Mouse (Mus musculus) lung, adult 18-20 months (tissue): Measurements from ENCODE around the gene C1qtnf9.

Experiments used
- DNase-seq, 2 experiments: peaks; one replicate each; pipeline ENCODE4 v3.0.0; 2022; ENCODE audit warnings: mixed read lengths in 2 of 2

C1qtnf9 gene

GRCm38 (mm10) chr14:60796600-60797322 lies 28.8 kb downstream of the C1qtnf9 start:
- DNase-seq: no peak

GRCm38 (mm10) chr14:60797596-60797995 lies 29.7 kb downstream of the C1qtnf9 start:
- DNase-seq: no peak

DNA sequence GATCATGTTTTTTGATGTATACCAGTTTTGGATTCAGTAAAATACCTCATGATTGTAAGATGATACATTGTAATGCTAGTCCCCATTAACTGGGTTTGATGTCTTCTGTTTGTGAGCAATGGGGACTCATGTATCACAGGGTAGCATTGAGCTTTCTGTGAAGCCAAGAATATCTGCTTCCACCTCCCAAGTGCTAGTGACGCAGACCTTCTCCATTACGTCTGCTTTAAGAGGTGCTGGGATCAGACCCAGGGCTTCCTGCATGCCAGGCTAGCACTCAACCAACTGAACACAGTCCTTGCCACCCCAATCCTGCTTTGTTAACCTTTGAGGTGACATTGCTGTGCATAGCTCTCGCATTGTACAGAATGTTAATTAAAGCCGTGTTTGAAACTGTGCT lies 30.8 kb downstream of the C1qtnf9 start:
- DNase-seq: no peak

DNA sequence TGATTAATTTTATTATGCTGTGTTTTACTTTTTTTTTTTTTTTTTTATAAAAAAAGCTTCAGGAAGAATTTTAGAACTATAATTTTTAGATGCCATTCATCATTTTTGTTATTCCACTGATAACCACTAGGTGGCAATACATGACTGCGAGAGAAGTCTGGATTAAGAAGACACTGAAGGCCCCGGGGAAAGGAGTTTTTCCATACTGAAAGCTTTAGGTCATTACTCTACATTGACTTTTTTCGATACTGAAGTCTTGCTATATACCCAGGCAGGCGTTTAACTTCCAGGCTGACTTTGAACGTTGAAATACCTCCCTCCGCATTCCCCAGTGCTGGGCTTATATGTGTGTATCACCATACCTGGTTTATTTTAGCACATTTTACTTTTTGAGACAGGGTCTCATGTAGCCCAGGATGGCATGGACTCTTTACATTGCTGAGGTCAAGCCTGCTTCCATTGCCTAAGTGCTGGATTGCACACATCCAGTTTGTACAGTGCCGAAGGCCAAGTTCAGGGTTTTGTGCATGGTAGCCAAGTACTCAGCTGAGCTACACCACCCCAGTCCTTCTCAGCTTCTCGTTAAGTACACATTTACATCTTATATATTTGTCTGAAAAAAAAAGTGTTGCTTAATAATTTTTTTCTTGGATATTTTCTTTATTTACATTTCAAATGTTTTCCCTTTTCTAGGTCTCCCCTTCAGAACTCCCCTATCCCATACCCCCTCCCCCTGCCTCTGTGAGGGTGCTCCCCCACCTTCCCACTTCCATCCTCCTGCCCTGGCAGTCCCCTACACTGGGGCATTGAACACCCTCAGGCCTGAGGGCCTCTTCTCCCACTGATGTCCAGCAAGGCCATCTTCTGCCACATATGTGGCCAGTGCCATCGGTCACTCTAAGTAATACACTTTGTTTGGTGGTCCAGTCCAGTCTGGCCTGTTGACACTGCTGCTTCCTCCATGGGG lies 32.1 kb downstream of the C1qtnf9 start:
- DNase-seq: peak in 1 of 2 experiments; percentile 20

- DNase-seq: peak in 1 of 2 experiments; percentile 27
Observed at GRCm38 (mm10) chr14:60802026-60802425, 34.1 kb downstream of the C1qtnf9 start.

- no peak for DNase-seq
Observed at GRCm38 (mm10) chr14:60804978-60805377, 37.0 kb downstream of the C1qtnf9 start.

DNA sequence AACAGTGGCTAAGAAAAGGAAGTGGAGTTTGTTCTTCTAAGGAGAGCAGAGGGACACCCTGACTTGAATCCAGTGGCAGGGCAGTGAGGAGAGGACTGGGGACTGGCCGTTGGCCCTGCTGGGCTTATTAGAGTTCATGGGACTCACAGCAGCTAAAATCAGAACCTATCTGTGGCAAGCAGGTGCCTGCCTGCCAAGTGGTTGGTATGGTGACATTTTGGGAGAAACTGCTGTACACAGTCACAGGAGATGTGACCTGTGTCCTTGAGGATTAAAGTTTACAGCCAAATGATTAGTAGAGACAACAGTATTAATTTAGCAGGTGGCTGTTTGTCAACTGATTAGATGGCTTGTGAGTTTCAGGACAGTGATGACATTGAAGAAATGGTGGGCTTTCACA lies 37.9 kb downstream of the C1qtnf9 start:
- DNase-seq: no peak

GRCm38 (mm10) chr14:60806891-60807344 lies 39.0 kb downstream of the C1qtnf9 start:
- DNase-seq: no peak

DNA sequence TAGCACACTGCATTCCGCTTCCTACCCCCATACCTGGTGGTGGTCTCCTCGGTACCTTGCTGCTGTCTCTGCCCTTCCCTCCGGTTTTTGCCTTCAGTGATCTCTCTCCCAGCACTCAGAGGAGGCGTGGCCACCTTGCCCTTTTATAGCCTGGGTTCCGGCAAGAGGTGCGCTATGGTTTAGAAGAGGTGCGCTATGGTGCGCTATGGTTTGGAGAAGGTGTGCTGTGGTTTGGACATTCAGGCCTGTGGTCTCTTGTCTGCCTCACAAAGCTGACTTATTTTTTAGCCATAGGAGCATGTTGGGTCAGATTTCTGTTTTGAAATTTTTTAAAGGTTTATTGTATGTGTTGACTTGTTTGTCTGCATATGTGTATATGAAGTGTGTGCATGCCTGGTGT lies 41.9 kb downstream of the C1qtnf9 start:
- no peak for DNase-seq

DNA sequence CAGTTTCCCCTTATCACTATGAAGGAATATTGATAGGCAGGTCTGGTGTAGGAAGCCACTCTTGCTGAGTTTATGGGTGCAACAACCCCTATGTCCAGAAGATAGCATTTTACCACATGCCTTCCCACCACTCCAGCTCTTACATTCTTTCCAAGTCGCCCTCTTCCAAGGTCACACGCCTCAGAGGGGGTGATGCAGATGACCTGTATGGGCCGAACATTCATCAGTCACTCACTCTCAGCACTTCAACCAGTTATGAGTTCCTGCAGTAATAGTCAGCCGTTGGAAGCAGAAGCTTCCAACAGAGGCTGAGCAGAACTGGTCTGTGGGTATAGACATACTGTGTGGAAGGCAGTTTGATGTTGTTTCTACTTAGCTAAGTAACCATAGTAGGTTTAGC lies 43.6 kb downstream of the C1qtnf9 start:
- DNase-seq: no peak

- peak; percentile 59 to 70 for DNase-seq
Observed at GRCm38 (mm10) chr14:60815098-60815497, 47.2 kb downstream of the C1qtnf9 start.

DNA sequence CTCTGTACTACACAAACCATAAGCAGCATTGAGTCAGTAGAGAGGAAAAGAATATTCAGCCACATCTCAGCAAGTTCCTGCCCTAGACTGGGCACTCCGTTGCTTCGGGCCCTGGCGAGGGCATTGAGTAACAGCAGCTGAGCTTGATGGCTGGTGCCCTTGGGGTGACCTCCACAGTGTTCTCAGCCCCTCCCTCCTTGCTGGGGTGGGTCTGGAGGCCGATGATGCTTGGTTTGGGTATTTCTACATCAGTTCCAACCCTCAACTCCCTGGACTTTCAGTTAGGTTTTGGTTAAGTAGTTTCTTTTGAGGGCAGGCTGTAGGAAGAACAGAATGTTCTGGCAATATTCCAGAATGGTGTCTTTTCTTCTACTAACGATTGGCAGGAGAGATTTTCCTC lies 50.1 kb downstream of the C1qtnf9 start:
- DNase-seq: peak; percentile 16 to 57

GRCm38 (mm10) chr14:60830096-60830495 lies 62.2 kb downstream of the C1qtnf9 start:
- no peak for DNase-seq
